Mouse (Mus musculus) ES-E14 (cell line): Measurements from ENCODE around the gene Map3k21. TPM values are rescaled to one million over a fixed set of nuclear protein-coding genes. Genes with fewer than 3 reads are reported as not detected.
A peak's percentile ranks its signal among the peaks of the same experiment; 100 is the strongest.

ENCODE experiments used
- DNase-seq: peaks from one replicate; pipeline ENCODE4 v3.0.0-alpha.2; 2013; ENCODE audit warnings: low read depth, low spot score
- H3K27ac ChIP-seq: 2 replicates; pipeline ENCODE4 v1.5.1; 2012; ENCODE audit warnings: low read depth, mild to moderate bottlenecking, low read length, moderate library complexity, mixed read lengths; ENCODE audit not compliant: poor library complexity, insufficient read depth, severe bottlenecking
- H3K36me3 ChIP-seq: 2 replicates; pipeline ENCODE4 v1.6.1; 2012; ENCODE audit warnings: mild to moderate bottlenecking, low read length, moderate library complexity, mixed read lengths; ENCODE audit not compliant: control insufficient read depth, poor library complexity, insufficient read depth, severe bottlenecking
- H3K4me1 ChIP-seq, 2 experiments: fragments of 150-350 bp in 1 of 2; sonication (generic) in 1 of 2; 2 replicates each; pipeline ENCODE4 v1.6.1; 2012; ENCODE audit warnings: low read length in 2 of 2, mild to moderate bottlenecking in 1 of 2, mixed read lengths in 1 of 2; ENCODE audit not compliant: control insufficient read depth in 2 of 2, insufficient read depth in 2 of 2, poor library complexity in 1 of 2
- H3K4me3 ChIP-seq, 2 experiments: fragments of 150-350 bp in 1 of 2; sonication (generic) in 1 of 2; 2 replicates each; pipeline ENCODE4 v1.5.1; 2012; ENCODE audit warnings: low read length in 2 of 2, low read depth in 1 of 2, mild to moderate bottlenecking in 1 of 2, mixed read lengths in 1 of 2; ENCODE audit not compliant: insufficient read depth in 1 of 2, poor library complexity in 1 of 2, severe bottlenecking in 1 of 2
- H3K9ac ChIP-seq: 2 replicates; pipeline ENCODE4 v1.6.1; 2012; ENCODE audit warnings: low read depth, mild to moderate bottlenecking, low read length, mixed read lengths; ENCODE audit not compliant: poor library complexity, insufficient read depth, severe bottlenecking
- H3K9me3 ChIP-seq: fragments of 150-350 bp; sonication (generic); 2 replicates; pipeline ENCODE4 v1.6.1; 2012; ENCODE audit warnings: low read depth, mild to moderate bottlenecking, low read length; ENCODE audit not compliant: control insufficient read depth, insufficient read depth
- CHD2 ChIP-seq: IDR thresholded peaks from 2 replicates; pipeline ENCODE4 v1.6.1; 2014; ENCODE audit warnings: mild to moderate bottlenecking, low read depth, low read length, inconsistent platforms
- HCFC1 ChIP-seq: IDR thresholded peaks from 2 replicates; pipeline ENCODE4 v1.6.1; 2012; ENCODE audit warnings: low read length, inconsistent platforms, borderline replicate concordance; ENCODE audit not compliant: insufficient read depth
- MAFK ChIP-seq: IDR thresholded peaks from 2 replicates; pipeline ENCODE4 v1.6.1; 2014; ENCODE audit warnings: mild to moderate bottlenecking, low read depth, low read length, inconsistent platforms; ENCODE audit not compliant: insufficient read depth
- ZC3H11A ChIP-seq: IDR thresholded peaks from 2 replicates; pipeline ENCODE4 v1.6.1; 2012; ENCODE audit warnings: low read depth, mild to moderate bottlenecking, inconsistent platforms, low read length, borderline replicate concordance
- ZNF384 ChIP-seq: IDR thresholded peaks from 2 replicates; pipeline ENCODE4 v1.6.1; 2012; ENCODE audit warnings: low read depth, low read length, inconsistent platforms
- in situ Hi-C, 2 experiments: fragments of 600-800 bp; cut with MboI; formaldehyde crosslinking; loops; one replicate each; pipeline ENCODE4 v1.15.1; 2025; ENCODE audit warnings: low sequenced_read_pairs in 2 of 2, inconsistent platforms in 1 of 2; ENCODE audit not compliant: unreplicated experiment in 2 of 2
- total RNA-seq: library from RNA; depleted of rRNA; stranded (reverse); fragments of 300-350 nt; gene quantifications from 2 replicates; pipeline ENCODE4 v1.2.3, GENCODE M21; 2012

Gene Map3k21
- total RNA-seq, 1 experiment: 0.04 TPM

DNA sequence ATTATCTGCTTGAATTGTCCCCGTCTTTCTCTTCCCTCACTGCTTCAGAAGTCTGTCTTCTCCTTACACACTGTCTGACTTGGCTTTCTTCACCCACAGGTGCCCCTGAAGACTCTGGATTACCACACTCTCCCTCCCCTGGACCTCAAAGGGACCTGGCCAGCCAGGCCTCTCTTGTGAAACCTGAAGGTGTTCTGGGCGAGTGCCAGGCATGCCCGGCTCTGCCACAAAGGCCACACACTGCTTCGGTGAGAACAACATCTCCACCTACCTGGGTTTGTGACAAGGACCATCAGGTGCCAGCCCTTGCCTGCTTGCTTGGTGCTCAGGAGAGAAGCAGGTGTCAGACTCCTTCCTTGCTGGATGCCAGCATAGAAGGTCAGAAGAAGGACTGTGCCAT is 34.3 kb downstream of the Map3k21 start:
- no peaks in the 10 kb centered on the region for H3K4me1 ChIP-seq
- H3K9me3 ChIP-seq: no peaks in the 10 kb centered on the region
- H3K9ac ChIP-seq: no peak overlapping the region
- TF ChIP-seq MAFK: no peak
- TF ChIP-seq HCFC1: no peak
- no peak for TF ChIP-seq ZC3H11A
- TF ChIP-seq CHD2: no peak
- TF ChIP-seq ZNF384: no peak
- H3K36me3 ChIP-seq: no peaks in the 10 kb centered on the region
- no peak overlapping the region for H3K4me3 ChIP-seq
- no peak overlapping the region for H3K27ac ChIP-seq
- in situ Hi-C loops: no loop called here
- no peak for DNase-seq

DNA sequence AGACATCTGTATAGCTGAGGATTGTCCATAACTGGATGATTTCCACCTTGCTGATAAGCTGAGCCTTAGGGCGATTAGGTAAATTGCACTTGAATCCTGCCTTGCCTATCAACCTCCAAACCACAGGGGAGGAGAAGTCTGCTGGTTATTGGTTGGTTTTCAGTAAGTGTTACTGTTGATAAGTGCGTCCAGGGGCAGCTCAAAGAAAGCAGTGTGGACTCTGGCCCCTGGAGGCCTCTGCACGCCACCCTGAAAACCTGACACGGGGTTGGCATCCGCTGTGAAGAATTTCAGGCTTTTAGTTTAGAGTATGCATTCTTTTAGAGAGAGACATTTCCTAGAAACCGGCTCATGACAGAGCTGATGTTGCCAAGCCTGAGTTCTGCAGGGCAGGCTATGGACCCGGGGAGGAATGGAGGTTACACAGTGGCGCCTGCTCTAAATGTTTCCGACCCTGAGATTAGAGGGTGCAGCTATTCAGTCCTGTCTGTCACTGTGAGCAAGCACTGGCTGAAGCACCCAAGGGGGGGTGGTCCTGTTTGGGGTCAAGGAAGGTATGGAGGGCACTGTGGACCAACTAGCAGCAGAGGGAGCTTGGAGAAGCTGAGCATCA is 38.6 kb downstream of the Map3k21 start:
- H3K36me3 ChIP-seq: no peaks in the 10 kb centered on the region
- H3K4me1 ChIP-seq: 0 out of 4 replicates have a peak, but pooled peaks cover 0 to 2% of the 10 kb centered on the region in 2 experiments
- no peaks in the 10 kb centered on the region for H3K9me3 ChIP-seq
- TF ChIP-seq CHD2 (no peak), MAFK (no peak), HCFC1 (no peak), ZNF384 (no peak), ZC3H11A (no peak)
- DNase-seq: no peak
- H3K27ac ChIP-seq: no peak overlapping the region
- no peak overlapping the region for H3K4me3 ChIP-seq
- H3K9ac ChIP-seq: no peak overlapping the region
- in situ Hi-C loops: no loop called here

- in situ Hi-C loops: no loop called here
- Histone ChIP-seq H3K27ac (no peak overlapping the region), H3K4me1 (0 out of 4 replicates have a peak, but pooled peaks cover 0 to 2% of the 10 kb centered on the region in 2 experiments), H3K9me3 (no peaks in the 10 kb centered on the region), H3K36me3 (no peaks in the 10 kb centered on the region), H3K4me3 (no peak overlapping the region), H3K9ac (no peak overlapping the region)
- DNase-seq: peak; percentile 95
- peak; percentile 21; the same call in 1 of the 2 replicates for TF ChIP-seq MAFK
- no peak for TF ChIP-seq CHD2
- TF ChIP-seq HCFC1: no peak; the same call in 1 of the 2 replicates
- TF ChIP-seq ZC3H11A: peak; percentile 95
Measured at GRCm38 (mm10) chr8:125950007-125950940, 40.0 kb downstream of the Map3k21 start.

DNA sequence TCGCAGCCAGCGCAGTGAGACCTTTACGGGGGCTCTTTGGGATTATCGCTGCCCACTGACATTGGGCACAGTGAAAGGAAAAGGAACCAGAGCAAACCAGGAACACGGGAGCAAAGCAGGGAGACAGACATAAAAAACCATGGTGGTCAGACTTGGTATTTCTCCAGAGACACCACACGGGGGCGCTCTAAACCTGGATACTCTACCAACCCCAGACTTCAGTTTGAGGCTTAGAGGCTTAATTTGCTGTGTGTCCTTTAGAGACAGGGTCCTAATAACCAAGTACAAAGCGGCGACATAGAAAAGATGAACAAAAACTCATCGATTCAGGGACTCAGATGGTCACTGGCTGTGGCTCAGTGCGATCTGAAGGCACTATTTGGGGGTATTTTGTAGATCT is 45.4 kb downstream of the Map3k21 start:
- DNase-seq: peak; percentile 47
- 0 out of 4 replicates have a peak, but pooled peaks cover 0 to 2% of the 10 kb centered on the region in 2 experiments for H3K4me1 ChIP-seq
- no peaks in the 10 kb centered on the region for H3K36me3 ChIP-seq
- H3K9me3 ChIP-seq: no peaks in the 10 kb centered on the region
- in situ Hi-C loops: no loop called here
- H3K4me3 ChIP-seq: no peak overlapping the region
- TF ChIP-seq MAFK (no peak), ZC3H11A (peak; percentile 59), ZNF384 (0 out of 2 replicates have a peak, but pooled peaks have one; percentile 33)
- H3K27ac ChIP-seq: no peak overlapping the region
- no peak overlapping the region for H3K9ac ChIP-seq
